Comparison of ENCODE assay signal across 26 mouse cellular contexts in genomic region chr13:35784281-35784680, GRCm38 (mm10).
"Had no signal": no experiment of that assay in that cellular context is flagged by ENCODE, and none has a peak within 500 bp of the region (broad histone marks: within the 10 kb centered on the region; RNA-seq: fewer than 3 reads in every experiment).

No protein-coding gene starts in this region.

- H3K4me1 ChIP-seq: embryonic facial prominence, embryonic 10.5 days; embryonic facial prominence, embryonic 12.5 days; forebrain, embryonic 12.5 days had no signal

- H3K27ac ChIP-seq: embryonic facial prominence, embryonic 10.5 days; embryonic facial prominence, embryonic 12.5 days; embryonic facial prominence, embryonic 13.5 days; embryonic facial prominence, embryonic 15.5 days; forebrain, embryonic 10.5 days; forebrain, embryonic 12.5 days; forebrain, embryonic 13.5 days; forebrain, embryonic 15.5 days; heart, adult 2 months; heart, embryonic 10.5 days had no signal

- H3K36me3 ChIP-seq: embryonic facial prominence, embryonic 10.5 days; embryonic facial prominence, embryonic 12.5 days; embryonic facial prominence, embryonic 13.5 days; embryonic facial prominence, embryonic 15.5 days; forebrain, embryonic 10.5 days; forebrain, embryonic 12.5 days; forebrain, embryonic 15.5 days; heart, embryonic 10.5 days had no signal

- ATAC-seq: forebrain, embryonic 13.5 days; forebrain, embryonic 14.5 days; forebrain, embryonic 15.5 days; forebrain, embryonic 16.5 days; forebrain, postnatal 0 days had no signal

- H3K27me3 ChIP-seq: embryonic facial prominence, embryonic 12.5 days; embryonic facial prominence, embryonic 13.5 days; embryonic facial prominence, embryonic 15.5 days; forebrain, embryonic 12.5 days; forebrain, embryonic 13.5 days; forebrain, embryonic 15.5 days had no signal

- H3K4me2 ChIP-seq: embryonic facial prominence, embryonic 12.5 days; embryonic facial prominence, embryonic 13.5 days; embryonic facial prominence, embryonic 15.5 days; forebrain, embryonic 12.5 days; forebrain, embryonic 13.5 days; forebrain, embryonic 15.5 days; heart, embryonic 11.5 days had no signal

- DNase-seq: cerebellum, adult 9-11 months; cerebellum, postnatal 10 days; cerebellum, postnatal 14 days; cerebellum, postnatal 25 days; cerebellum, postnatal 36 days; embryo, embryonic 11 days; forebrain, postnatal 0 days; gastrocnemius, adult 2 months; gastrocnemius, postnatal 10 days; gastrocnemius, postnatal 14 days; gastrocnemius, postnatal 25 days; gastrocnemius, postnatal 36 days had no signal

- H3K4me3 ChIP-seq: embryonic facial prominence, embryonic 10.5 days; embryonic facial prominence, embryonic 12.5 days; embryonic facial prominence, embryonic 13.5 days; embryonic facial prominence, embryonic 15.5 days; erythroblast, embryonic 14.5 days; forebrain, embryonic 10.5 days; forebrain, embryonic 12.5 days; forebrain, embryonic 13.5 days; forebrain, embryonic 15.5 days; gastrocnemius, adult 2 months; heart, adult 2 months; heart, embryonic 10.5 days had no signal

- H3K9ac ChIP-seq: embryonic facial prominence, embryonic 12.5 days; embryonic facial prominence, embryonic 13.5 days; embryonic facial prominence, embryonic 15.5 days; forebrain, embryonic 12.5 days; forebrain, embryonic 13.5 days; forebrain, embryonic 15.5 days; forebrain, postnatal 0 days had no signal

- H3K9me3 ChIP-seq: embryonic facial prominence, embryonic 10.5 days; embryonic facial prominence, embryonic 12.5 days; embryonic facial prominence, embryonic 13.5 days; embryonic facial prominence, embryonic 15.5 days; forebrain, embryonic 10.5 days; forebrain, embryonic 12.5 days; forebrain, embryonic 13.5 days; forebrain, embryonic 15.5 days; heart, embryonic 10.5 days had no signal
